Mouse (Mus musculus) forebrain, embryonic 15.5 days (tissue): ENCODE results near the gene Iqgap2. TPM values are rescaled to one million over a fixed set of nuclear protein-coding genes. Genes with fewer than 3 reads are reported as not detected.

ENCODE experiments used
- ATAC-seq: fragments of 200-750 bp; cut with Nextera tagmentation; replicated peaks from 2 replicates; pipeline ENCODE4 v1.8.0; 2017; ENCODE audit warnings: mild to moderate bottlenecking, moderate TSS enrichment, moderate library complexity
- H3K27ac ChIP-seq: fragments of 300-500 bp; sonication (generic); replicated peaks from 2 replicates; pipeline ENCODE4 v1.5.1; 2015; ENCODE audit warnings: mild to moderate bottlenecking, inconsistent platforms
- H3K27me3 ChIP-seq: fragments of 300-500 bp; sonication (generic); 2 replicates; pipeline ENCODE4 v1.6.1; 2015; ENCODE audit warnings: inconsistent platforms
- H3K36me3 ChIP-seq: fragments of 300-500 bp; sonication (generic); 2 replicates; pipeline ENCODE4 v1.6.1; 2015; ENCODE audit warnings: mild to moderate bottlenecking, inconsistent platforms
- H3K4me1 ChIP-seq: fragments of 300-500 bp; sonication (generic); 2 replicates; pipeline ENCODE4 v1.6.1; 2015; ENCODE audit warnings: inconsistent platforms
- H3K4me2 ChIP-seq: fragments of 300-500 bp; sonication (generic); replicated peaks from 2 replicates; pipeline ENCODE4 v1.6.1; 2015; ENCODE audit warnings: mild to moderate bottlenecking, inconsistent platforms
- H3K4me3 ChIP-seq: fragments of 300-500 bp; sonication (generic); 2 replicates; pipeline ENCODE4 v1.5.1; 2015; ENCODE audit warnings: mild to moderate bottlenecking, inconsistent platforms
- H3K9ac ChIP-seq: fragments of 300-500 bp; sonication (generic); replicated peaks from 2 replicates; pipeline ENCODE4 v1.6.1; 2015; ENCODE audit warnings: mild to moderate bottlenecking, inconsistent platforms
- H3K9me3 ChIP-seq: fragments of 300-500 bp; sonication (generic); 2 replicates; pipeline ENCODE4 v1.6.1; 2016; ENCODE audit warnings: inconsistent platforms
- WGBS: fragments of 180-500 bp; shearing (Covaris S2); methylation state at CpG from one replicate; pipeline ENCODE4 v1.1.7; 2015; ENCODE audit warnings: mixed read lengths; 5-methylcytosine and 5-hydroxymethylcytosine counted together
- polyA plus RNA-seq: library from polyadenylated mRNA; unstranded; fragments of >200 nt; fragmentation: Nextera tagmentation; extraction: Ambion mirVana; gene quantifications from 2 replicates; pipeline ENCODE4 v1.2.1, GENCODE M21; 2015

Gene Iqgap2
- polyA plus RNA-seq = 5.2 and 5.3 TPM in 2 replicates

GRCm38 (mm10) chr13:95891491-95891925 lies at the start of gene Iqgap2:
TSS of gene Iqgap2 (minus strand) at chr13:95891922.
- Histone ChIP-seq H3K27ac (peak within 1 kb of the TSS; percentile 35), H3K4me1 (peaks cover 23% of the 10 kb centered on the region), H3K4me3 (peak within 1 kb of the TSS; percentile 73), H3K9ac (peak within 1 kb of the TSS; percentile 81), H3K27me3 (no peaks in the 10 kb centered on the region), H3K9me3 (no peaks in the 10 kb centered on the region), H3K36me3 (no peaks in the 10 kb centered on the region), H3K4me2 (peak within 1 kb of the TSS; percentile 89)
- peak; percentile 72 for ATAC-seq
- WGBS = under 1% methylated on average over 44 of the region's 48 CpGs

DNA sequence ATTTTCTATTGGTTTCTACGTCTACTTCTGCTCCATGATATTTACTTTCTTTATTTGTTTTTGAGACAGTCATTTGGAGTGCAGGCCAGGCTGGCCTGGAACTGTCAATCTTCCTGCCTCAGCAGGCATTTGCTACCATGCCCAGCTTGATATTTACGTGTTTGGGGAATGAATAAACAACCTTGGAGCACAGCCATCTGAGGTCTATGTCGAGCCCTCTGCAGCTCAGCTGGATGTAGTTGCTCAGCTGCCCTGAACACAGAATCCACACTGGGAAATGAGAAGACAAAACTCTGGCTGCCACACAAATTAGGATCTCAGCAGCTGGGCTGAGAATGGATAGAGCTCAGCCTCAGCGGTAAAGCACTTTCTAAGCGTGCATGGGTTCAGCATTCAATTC lies 49.1 kb upstream of the Iqgap2 start:
- Histone ChIP-seq H3K36me3 (no peaks in the 10 kb centered on the region), H3K4me3 (no peak overlapping the region), H3K9me3 (no peaks in the 10 kb centered on the region), H3K9ac (no peak overlapping the region), H3K4me2 (no peak overlapping the region), H3K27me3 (no peaks in the 10 kb centered on the region), H3K4me1 (no peaks in the 10 kb centered on the region), H3K27ac (no peak overlapping the region)
- no peak for ATAC-seq
- WGBS = 54% methylated on average over 5 of the region's 5 CpGs

GRCm38 (mm10) chr13:95924201-95924621 lies 32.5 kb upstream of the Iqgap2 start:
- no peak overlapping the region for H3K9ac ChIP-seq
- H3K4me2 ChIP-seq = no peak overlapping the region
- ATAC-seq = no peak
- H3K36me3 ChIP-seq = no peaks in the 10 kb centered on the region
- 81% methylated on average over 2 of the region's 2 CpGs for WGBS
- no peaks in the 10 kb centered on the region for H3K27me3 ChIP-seq
- no peak overlapping the region for H3K27ac ChIP-seq
- H3K4me1 ChIP-seq = no peaks in the 10 kb centered on the region
- no peaks in the 10 kb centered on the region for H3K9me3 ChIP-seq
- no peak overlapping the region for H3K4me3 ChIP-seq

GRCm38 (mm10) chr13:95922626-95923025 lies 30.9 kb upstream of the Iqgap2 start:
- H3K9ac ChIP-seq = no peak overlapping the region
- WGBS = 88% methylated on average over 4 of the region's 4 CpGs
- no peak overlapping the region for H3K4me3 ChIP-seq
- H3K4me1 ChIP-seq = no peaks in the 10 kb centered on the region
- no peak for ATAC-seq
- no peaks in the 10 kb centered on the region for H3K36me3 ChIP-seq
- H3K4me2 ChIP-seq = no peak overlapping the region
- no peaks in the 10 kb centered on the region for H3K9me3 ChIP-seq
- H3K27ac ChIP-seq = no peak overlapping the region
- no peaks in the 10 kb centered on the region for H3K27me3 ChIP-seq

DNA sequence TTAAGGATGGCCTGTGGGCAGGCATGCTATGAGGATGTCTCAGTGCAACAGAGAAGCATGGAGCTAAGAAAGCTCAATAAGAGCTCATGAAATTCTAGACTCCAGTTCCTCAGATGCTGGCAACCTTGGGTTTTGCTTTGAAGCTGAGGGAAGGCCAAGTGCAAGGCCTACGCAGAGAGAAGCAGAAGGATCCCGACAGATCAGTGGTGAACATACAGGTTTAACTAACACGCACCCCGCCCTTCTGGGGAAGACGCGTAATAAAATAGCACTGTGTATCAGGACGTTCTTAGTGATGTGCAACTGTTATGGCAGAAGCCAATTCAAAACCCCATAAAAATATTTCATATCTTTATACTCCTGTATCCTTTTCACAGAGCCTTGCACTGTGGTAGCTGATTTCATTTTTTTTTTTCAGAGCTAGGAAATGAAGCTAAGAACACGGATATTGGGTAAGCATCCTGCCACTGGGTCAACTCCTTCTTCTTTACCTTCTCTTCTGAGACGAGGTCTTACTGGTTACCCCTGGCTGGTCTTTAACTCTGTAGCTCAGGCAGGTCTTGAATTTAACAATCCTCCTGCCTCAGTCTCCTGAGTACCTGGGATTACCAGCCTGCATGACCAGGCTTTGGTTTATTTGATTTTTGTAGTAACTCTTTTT lies 27.0 kb upstream of the Iqgap2 start:
- Histone ChIP-seq H3K4me2 (no peak overlapping the region), H3K4me3 (no peak overlapping the region), H3K27me3 (no peaks in the 10 kb centered on the region), H3K27ac (no peak overlapping the region), H3K36me3 (no peaks in the 10 kb centered on the region), H3K9me3 (no peaks in the 10 kb centered on the region), H3K9ac (no peak overlapping the region), H3K4me1 (no peaks in the 10 kb centered on the region)
- ATAC-seq = no peak
- 93% methylated on average over 9 of the region's 9 CpGs for WGBS

GRCm38 (mm10) chr13:95913046-95913406 lies 21.3 kb upstream of the Iqgap2 start:
- Histone ChIP-seq H3K9ac (no peak overlapping the region), H3K4me2 (no peak overlapping the region), H3K27ac (0 out of 2 replicates have a peak overlapping the region, but pooled peaks have one; percentile 17), H3K36me3 (no peaks in the 10 kb centered on the region), H3K27me3 (no peaks in the 10 kb centered on the region), H3K4me1 (peaks cover 19% of the 10 kb centered on the region), H3K9me3 (no peaks in the 10 kb centered on the region), H3K4me3 (no peak overlapping the region)
- ATAC-seq = no peak
- 81% methylated on average over 2 of the region's 2 CpGs for WGBS

- Histone ChIP-seq H3K4me2 (no peak overlapping the region), H3K9ac (no peak overlapping the region), H3K27me3 (no peaks in the 10 kb centered on the region), H3K27ac (peak overlapping the region; percentile 31; the same call in 1 of the 2 replicates), H3K4me3 (no peak overlapping the region), H3K36me3 (no peaks in the 10 kb centered on the region), H3K4me1 (peaks cover 19% of the 10 kb centered on the region), H3K9me3 (no peaks in the 10 kb centered on the region)
- 61% methylated on average over 11 of the region's 11 CpGs for WGBS
- ATAC-seq = peak; percentile 70
Measured at GRCm38 (mm10) chr13:95912157-95913045, 20.7 kb upstream of the Iqgap2 start.

DNA sequence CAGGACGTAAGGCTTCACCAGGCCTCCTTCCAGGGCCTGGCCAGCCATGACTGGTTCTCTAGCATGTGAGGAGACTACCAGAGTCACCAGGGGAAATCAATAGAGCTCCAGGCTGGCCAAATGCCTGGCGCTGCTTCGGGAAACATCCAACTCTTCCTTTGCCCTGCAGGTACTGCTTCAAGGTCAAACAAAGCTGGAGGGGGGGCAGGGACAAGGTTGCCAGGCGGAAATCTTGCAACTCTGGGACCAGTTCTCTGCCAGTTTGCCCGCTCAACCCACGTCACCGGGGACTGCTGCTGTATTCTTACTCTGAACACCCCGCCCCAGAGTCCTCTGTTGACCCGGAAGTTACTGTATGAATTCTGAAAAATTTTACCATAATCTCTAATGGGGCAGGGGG lies 18.5 kb upstream of the Iqgap2 start:
- Histone ChIP-seq H3K36me3 (no peaks in the 10 kb centered on the region), H3K4me3 (no peak overlapping the region), H3K4me2 (no peak overlapping the region), H3K27ac (no peak overlapping the region), H3K4me1 (peaks cover 19% of the 10 kb centered on the region), H3K9ac (no peak overlapping the region), H3K9me3 (no peaks in the 10 kb centered on the region), H3K27me3 (no peaks in the 10 kb centered on the region)
- WGBS = 81% methylated on average over 9 of the region's 9 CpGs
- ATAC-seq = no peak

DNA sequence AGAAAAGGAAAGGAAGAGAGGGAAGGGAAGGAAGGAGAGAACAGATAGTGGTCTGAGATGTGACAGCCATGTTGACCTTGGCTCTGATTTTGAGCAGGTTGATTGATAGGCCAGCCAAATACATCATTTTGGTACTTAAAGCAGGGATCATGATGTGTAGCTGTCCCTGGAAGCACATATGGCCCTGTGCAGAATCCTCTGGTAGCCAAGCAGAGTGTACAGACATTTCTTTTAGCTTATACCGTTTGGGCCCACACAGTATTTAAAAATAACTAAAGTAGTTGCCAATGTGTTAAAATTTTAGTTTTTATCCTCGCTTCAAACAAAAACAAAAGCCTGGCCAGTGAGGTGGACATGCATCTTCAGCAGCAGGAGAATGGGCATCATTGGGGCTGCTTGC lies 17.5 kb upstream of the Iqgap2 start:
- no peak overlapping the region for H3K27ac ChIP-seq
- 70% methylated on average over 2 of the region's 2 CpGs for WGBS
- H3K4me3 ChIP-seq = no peak overlapping the region
- no peak for ATAC-seq
- no peak overlapping the region for H3K4me2 ChIP-seq
- H3K9me3 ChIP-seq = no peaks in the 10 kb centered on the region
- H3K36me3 ChIP-seq = no peaks in the 10 kb centered on the region
- peaks cover 19% of the 10 kb centered on the region for H3K4me1 ChIP-seq
- no peak overlapping the region for H3K9ac ChIP-seq
- H3K27me3 ChIP-seq = no peaks in the 10 kb centered on the region

GRCm38 (mm10) chr13:95902696-95903095 lies 11.0 kb upstream of the Iqgap2 start:
- H3K27me3 ChIP-seq = no peaks in the 10 kb centered on the region
- no peak for ATAC-seq
- H3K4me2 ChIP-seq = no peak overlapping the region

GRCm38 (mm10) chr13:95899885-95900650 lies 8.3 kb upstream of the Iqgap2 start:
- Histone ChIP-seq H3K9me3 (no peaks in the 10 kb centered on the region), H3K27ac (no peak overlapping the region), H3K36me3 (no peaks in the 10 kb centered on the region), H3K9ac (no peak overlapping the region), H3K4me1 (no peaks in the 10 kb centered on the region), H3K4me3 (no peak overlapping the region), H3K4me2 (no peak overlapping the region), H3K27me3 (no peaks in the 10 kb centered on the region)
- no peak for ATAC-seq
- WGBS = 88% methylated on average over 1 of the region's 1 CpGs

More at GRCm38 (mm10) chr13:95902696-95903095, 11.0 kb upstream of the Iqgap2 start:
- Histone ChIP-seq H3K4me1 (no peaks in the 10 kb centered on the region), H3K4me3 (no peak overlapping the region), H3K9me3 (no peaks in the 10 kb centered on the region), H3K9ac (no peak overlapping the region), H3K36me3 (no peaks in the 10 kb centered on the region), H3K27ac (no peak overlapping the region)
- WGBS = 89% methylated on average over 3 of the region's 3 CpGs

DNA sequence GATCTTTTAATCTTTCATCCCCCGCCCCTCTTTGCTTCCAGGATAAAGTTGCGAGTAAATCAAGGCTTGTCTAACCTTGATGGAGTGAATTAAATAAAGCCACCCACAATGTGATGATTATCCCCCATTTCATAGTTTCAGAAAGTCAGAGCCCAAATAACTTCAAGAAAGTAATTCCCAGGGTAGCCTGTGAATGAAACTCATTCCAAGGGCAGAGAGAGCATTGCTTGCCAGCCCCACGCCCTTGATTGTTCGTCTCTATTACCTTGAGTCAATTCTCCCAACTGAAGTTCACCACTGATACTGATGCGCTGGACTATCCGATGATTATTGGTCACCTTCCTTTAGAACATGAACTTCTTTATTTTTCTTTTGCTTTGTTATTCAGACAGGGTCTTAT lies 4.8 kb upstream of the Iqgap2 start:
- peaks cover 7% of the 10 kb centered on the region for H3K4me1 ChIP-seq
- 91% methylated on average over 6 of the region's 6 CpGs for WGBS
- H3K4me2 ChIP-seq = no peak overlapping the region
- no peak overlapping the region for H3K4me3 ChIP-seq
- H3K36me3 ChIP-seq = no peaks in the 10 kb centered on the region
- no peak for ATAC-seq
- no peak overlapping the region for H3K27ac ChIP-seq
- no peaks in the 10 kb centered on the region for H3K9me3 ChIP-seq
- H3K9ac ChIP-seq = no peak overlapping the region
- H3K27me3 ChIP-seq = no peaks in the 10 kb centered on the region
